Mouse (Mus musculus): Measurements from ENCODE around the gene Ccdc153.

Ccdc153 gene

GRCm38 (mm10) chr9:44240911-44241310 lies 435 bp downstream of the Ccdc153 start:
- no peak for DNase-seq

GRCm38 (mm10) chr9:44241418-44241817 lies 942 bp downstream of the Ccdc153 start:
- no peak for DNase-seq

- no peak for DNase-seq
Observed at GRCm38 (mm10) chr9:44243621-44244020, 3.1 kb downstream of the Ccdc153 start.

- DNase-seq, result no peak
Observed at GRCm38 (mm10) chr9:44247907-44248306, 7.4 kb downstream of the Ccdc153 start.

GRCm38 (mm10) chr9:44249181-44250146 lies 9.0 kb downstream of the Ccdc153 start:
- DNase-seq, result peak; percentile 71

- DNase-seq, result no peak
Observed at GRCm38 (mm10) chr9:44250445-44250844, 10.0 kb downstream of the Ccdc153 start.

GRCm38 (mm10) chr9:44251314-44251713 lies 10.8 kb downstream of the Ccdc153 start, which contains the start of gene Pdzd3:
Gene Pdzd3, minus strand, starts transcription at chr9:44251471.
- no peak for DNase-seq

GRCm38 (mm10) chr9:44253441-44253840 lies 13.0 kb downstream of the Ccdc153 start:
- DNase-seq, result no peak

- DNase-seq, result no peak
Observed at GRCm38 (mm10) chr9:44254508-44255135, 14.1 kb downstream of the Ccdc153 start.

GRCm38 (mm10) chr9:44255136-44255521 lies 14.7 kb downstream of the Ccdc153 start:
- DNase-seq, result no peak

- no peak for DNase-seq
Observed at GRCm38 (mm10) chr9:44256213-44256612, 15.7 kb downstream of the Ccdc153 start.

GRCm38 (mm10) chr9:44259014-44259413 lies 18.5 kb downstream of the Ccdc153 start:
- no peak for DNase-seq

- no peak for DNase-seq
Observed at GRCm38 (mm10) chr9:44261388-44261787, 20.9 kb downstream of the Ccdc153 start.

GRCm38 (mm10) chr9:44266478-44267226 lies 26.2 kb downstream of the Ccdc153 start:
- no peak for DNase-seq

- DNase-seq, result peak; percentile 29
Observed at GRCm38 (mm10) chr9:44267319-44268026, 27.0 kb downstream of the Ccdc153 start.

- DNase-seq, result peak; percentile 95
Observed at GRCm38 (mm10) chr9:44268027-44268360, 27.5 kb downstream of the Ccdc153 start.

- DNase-seq, result no peak
Observed at GRCm38 (mm10) chr9:44268432-44268831, 28.0 kb downstream of the Ccdc153 start, which contains the start of gene Nlrx1. Gene Nlrx1, minus strand, starts transcription at chr9:44268599.

GRCm38 (mm10) chr9:44269077-44269476 lies 28.6 kb downstream of the Ccdc153 start:
- peak; percentile 52 for DNase-seq

- DNase-seq, result no peak
Observed at GRCm38 (mm10) chr9:44269973-44270372, 29.5 kb downstream of the Ccdc153 start.

GRCm38 (mm10) chr9:44283183-44283582 lies 42.7 kb downstream of the Ccdc153 start:
- DNase-seq, result no peak

- no peak for DNase-seq
Observed at GRCm38 (mm10) chr9:44286256-44286850, 45.9 kb downstream of the Ccdc153 start.

- no peak for DNase-seq
Observed at GRCm38 (mm10) chr9:44287003-44287400, 46.5 kb downstream of the Ccdc153 start.
